Mouse (Mus musculus) megakaryocyte progenitor cell, adult 5-6 weeks (primary cell): ENCODE results near the gene Pfdn5. TPM values are rescaled to one million over a fixed set of nuclear protein-coding genes. Genes with fewer than 3 reads are reported as not detected.

Experiments used
- ATAC-seq: replicated peaks from 2 replicates; pipeline ENCODE4 v1.8.0; 2016; ENCODE audit warnings: mild to moderate bottlenecking, moderate TSS enrichment, inconsistent platforms; ENCODE audit not compliant: poor library complexity
- total RNA-seq, 2 experiments: library from RNA; stranded (forward) in 1 of 2; stranded (reverse) in 1 of 2; fragments of 157-497, 149-512 nt in 1 of 2; fragments of 200-1000 nt in 1 of 2; gene quantifications; 2 replicates each; pipeline versions ENCODE4 v1.2.3 to v1.2.4; 2015 to 2017

Pfdn5 gene
- total RNA-seq (2015) = 345 and 346 TPM in 2 replicates
- 343 and 379 TPM in 2 replicates for total RNA-seq (2017)

GRCm38 (mm10) chr15:102326022-102326576 lies at the start of gene Pfdn5:
Gene Pfdn5 (plus strand): TSS chr15:102326116.
- ATAC-seq = peak; percentile 100

- no peak; the same call in 1 of the 2 replicates for ATAC-seq
These were observed 47.2 kb upstream of the Pfdn5 start for GRCm38 (mm10) chr15:102278726-102279091.

GRCm38 (mm10) chr15:102279092-102279782 lies 46.7 kb upstream of the Pfdn5 start, which contains the start of gene Mfsd5:
Gene Mfsd5 (plus strand): TSS chr15:102279454.
- peak; percentile 89 for ATAC-seq

DNA sequence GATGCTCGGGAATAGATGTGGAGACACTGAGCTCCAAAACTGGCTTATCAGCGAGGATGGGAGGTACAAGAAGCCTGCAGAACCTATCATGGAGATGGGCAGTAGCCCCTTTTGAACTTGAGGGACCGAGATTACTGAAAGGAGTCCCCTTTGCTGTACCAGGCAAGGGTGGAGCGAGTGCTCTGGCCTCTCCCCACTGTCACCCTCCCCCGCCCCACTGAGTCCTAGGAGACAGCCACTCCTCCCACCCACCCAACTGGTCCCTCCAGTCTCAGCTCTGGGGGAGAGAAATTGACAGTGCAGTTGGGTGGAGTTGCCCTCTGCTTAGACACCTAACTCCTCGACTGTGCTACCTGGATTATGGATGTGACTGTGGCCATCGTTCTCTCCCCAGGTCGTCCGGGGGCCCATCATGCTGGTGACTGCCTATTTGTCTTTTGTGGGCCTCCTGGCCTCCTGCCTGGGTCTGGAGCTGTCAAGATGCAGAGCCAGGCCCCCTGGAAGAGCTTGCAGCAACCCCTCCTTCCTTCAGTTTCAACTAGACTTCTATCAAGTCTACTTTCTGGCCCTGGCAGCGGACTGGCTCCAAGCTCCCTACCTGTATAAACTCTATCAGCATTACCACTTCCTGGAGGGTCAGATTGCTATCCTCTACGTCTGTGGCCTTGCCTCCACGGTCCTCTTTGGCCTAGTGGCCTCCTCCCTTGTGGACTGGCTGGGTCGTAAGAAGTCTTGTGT lies 46.0 kb upstream of the Pfdn5 start:
- peak; percentile 7; the same call in 1 of the 2 replicates for ATAC-seq

DNA sequence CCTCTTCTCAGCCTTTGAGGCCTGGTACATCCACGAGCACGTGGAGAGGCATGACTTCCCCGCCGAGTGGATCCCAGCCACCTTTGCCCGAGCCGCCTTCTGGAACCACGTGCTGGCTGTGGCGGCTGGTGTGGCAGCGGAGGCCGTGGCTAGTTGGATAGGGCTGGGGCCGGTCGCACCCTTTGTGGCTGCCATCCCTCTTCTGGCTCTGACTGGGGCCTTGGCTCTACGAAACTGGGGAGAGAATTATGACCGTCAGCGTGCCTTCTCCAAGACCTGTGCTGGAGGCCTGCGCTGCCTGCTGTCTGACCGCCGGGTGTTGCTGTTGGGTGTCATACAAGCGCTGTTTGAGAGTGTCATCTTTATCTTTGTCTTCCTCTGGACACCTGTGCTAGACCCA lies 45.3 kb upstream of the Pfdn5 start:
- no peak for ATAC-seq

DNA sequence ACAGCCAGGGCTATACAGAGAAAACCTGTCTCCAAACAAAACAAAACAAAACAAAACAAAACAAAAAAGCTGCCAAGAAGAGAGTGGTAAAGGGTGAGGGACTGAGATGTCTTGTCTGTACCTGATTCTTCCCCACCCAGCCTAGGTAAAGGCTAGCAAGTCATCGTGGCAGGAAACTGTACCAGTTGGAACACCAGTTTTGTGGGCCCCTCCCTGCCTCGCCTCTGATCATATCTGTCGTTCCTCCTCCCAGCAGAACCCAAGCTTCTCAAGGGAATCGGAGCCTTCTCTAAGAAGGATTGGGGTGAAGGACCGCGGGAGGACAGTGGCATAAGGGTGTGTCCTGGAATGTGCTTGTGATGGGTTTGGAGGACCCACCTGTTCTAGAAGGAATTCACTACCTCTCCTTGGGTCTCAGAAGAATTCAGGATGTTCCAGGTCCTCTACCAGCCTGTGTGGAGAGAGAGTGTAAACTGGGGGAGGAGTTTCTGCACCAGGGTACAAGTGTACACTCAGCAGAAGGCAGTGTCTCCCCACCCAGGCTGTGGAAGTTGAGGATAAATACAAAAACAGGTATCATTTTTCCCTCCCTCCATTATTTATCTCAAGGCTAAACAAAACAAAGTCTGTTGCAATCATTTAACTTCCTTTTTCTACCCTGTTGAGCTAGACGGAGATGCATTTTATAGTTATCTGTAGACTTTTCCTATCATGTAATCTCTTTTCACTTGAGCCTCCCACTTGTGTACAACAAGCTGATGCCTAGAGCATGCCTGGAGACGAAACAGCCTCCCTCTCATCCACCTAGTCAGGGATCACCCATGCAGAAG lies 43.2 kb upstream of the Pfdn5 start:
- no peak for ATAC-seq

- no peak for ATAC-seq
These were observed 42.3 kb upstream of the Pfdn5 start for GRCm38 (mm10) chr15:102283648-102284047.

GRCm38 (mm10) chr15:102287395-102287794 lies 38.5 kb upstream of the Pfdn5 start:
- ATAC-seq = peak; percentile 77; the same call in 1 of the 2 replicates

DNA sequence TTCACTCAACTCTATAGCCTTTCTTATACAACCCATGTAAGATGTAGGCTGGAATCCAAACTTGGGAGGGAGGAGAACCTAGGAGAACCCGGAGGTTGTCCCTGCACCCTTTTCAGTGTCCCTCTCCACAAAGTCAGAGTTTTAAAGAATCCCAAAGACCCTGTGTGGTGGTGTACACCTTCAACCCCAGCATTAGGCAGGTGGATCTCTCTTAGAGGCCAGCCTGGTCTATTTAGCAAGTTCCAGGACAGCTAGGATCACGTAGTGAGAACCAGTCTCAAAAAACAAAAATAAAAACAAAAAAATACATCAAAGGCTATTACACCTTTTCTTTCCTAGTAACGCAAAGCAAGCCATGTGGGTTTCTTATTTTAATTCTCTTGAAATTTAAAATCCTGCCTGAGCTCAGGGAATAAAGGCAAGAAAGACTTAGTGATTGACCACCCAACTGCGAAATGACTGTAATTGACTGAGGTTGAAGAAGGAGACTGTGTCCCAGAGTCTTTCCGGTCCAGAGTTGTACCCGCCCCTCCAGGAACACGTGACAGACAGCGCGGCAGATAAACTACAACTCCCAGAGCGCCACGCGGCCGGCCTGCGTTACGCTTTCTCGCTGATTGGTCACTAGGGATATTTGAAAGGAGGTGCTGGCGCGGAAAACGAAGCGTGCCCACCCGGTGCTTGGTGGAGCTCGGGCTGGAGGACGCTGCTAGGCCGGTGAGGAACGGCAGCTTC lies 30.1 kb upstream of the Pfdn5 start, which contains the start of gene Espl1:
Gene Espl1 (plus strand): TSS at position 634 of the 735 bp plus-strand sequence.
- peak; percentile 100 for ATAC-seq

DNA sequence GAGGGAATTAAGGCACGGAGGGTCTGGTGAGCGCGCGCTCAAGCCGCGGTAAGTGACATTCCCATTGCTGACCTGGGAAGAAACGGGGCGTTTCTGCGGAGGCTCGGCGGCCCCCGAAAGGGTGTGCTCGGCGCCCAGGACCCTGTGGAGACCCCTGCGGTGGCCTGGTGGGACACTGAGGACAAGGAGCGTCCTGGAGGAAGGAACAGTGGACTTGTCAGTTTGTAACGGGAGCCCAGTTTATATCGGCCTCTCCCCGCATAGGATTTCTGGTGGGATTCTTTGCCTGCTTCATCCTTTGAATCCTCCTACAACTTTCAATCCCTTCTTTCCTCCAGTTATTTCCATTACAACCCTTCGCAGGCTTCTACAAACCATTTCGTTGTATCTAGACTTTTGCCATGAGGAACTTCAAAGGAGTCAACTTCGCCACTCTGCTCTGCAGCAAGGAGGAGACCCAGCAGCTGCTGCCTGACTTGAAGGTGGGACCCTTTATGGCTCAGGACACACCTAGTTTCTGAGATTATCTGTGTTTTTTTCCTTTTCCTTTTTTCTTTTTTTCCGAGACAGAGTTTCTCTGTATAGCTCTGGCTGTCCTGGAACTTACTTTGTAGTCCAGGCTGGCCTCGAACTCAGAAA lies 29.4 kb upstream of the Pfdn5 start:
- ATAC-seq = no peak

- no peak for ATAC-seq
These were observed 23.4 kb upstream of the Pfdn5 start for GRCm38 (mm10) chr15:102302542-102302941.

GRCm38 (mm10) chr15:102308717-102309116 lies 17.2 kb upstream of the Pfdn5 start:
- ATAC-seq = no peak

- ATAC-seq = no peak
These were observed 15.7 kb upstream of the Pfdn5 start for GRCm38 (mm10) chr15:102310074-102310845.

GRCm38 (mm10) chr15:102311489-102311888 lies 14.4 kb upstream of the Pfdn5 start:
- peak; percentile 70 for ATAC-seq

DNA sequence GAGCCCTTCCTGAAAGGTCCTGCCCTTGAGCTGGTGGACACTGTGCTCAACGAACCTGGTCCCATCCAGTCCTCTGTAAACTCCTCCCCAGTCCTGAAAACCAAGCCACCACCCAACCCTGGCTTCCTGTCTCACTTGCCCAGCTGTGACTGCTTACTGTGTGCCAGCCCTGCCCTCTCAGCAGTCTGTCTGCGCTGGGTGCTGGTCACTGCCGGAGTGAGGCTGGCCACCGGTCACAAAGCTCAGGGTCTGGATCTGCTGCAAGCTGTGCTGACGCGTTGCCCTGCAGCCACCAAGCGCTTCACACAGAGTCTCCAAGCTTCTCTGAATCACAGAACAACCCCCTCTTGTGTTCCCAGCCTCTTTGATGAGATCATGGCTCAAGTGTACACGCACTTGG lies 10.6 kb upstream of the Pfdn5 start:
- no peak for ATAC-seq

- peak; percentile 89 for ATAC-seq
These were observed 9.7 kb upstream of the Pfdn5 start for GRCm38 (mm10) chr15:102316263-102316662.

GRCm38 (mm10) chr15:102324654-102325473 lies 1.1 kb upstream of the Pfdn5 start:
- ATAC-seq = no peak

- no peak for ATAC-seq
These were observed 976 bp downstream of the Pfdn5 start for GRCm38 (mm10) chr15:102326892-102327291.
